Mouse (Mus musculus) lung, adult 2 months (tissue): Measurements from ENCODE around the gene Arhgap31.

Source experiments
- CTCF ChIP-seq: fragments of 200-500 bp; IDR thresholded peaks from 2 replicates; pipeline ENCODE4 v1.5.1; 2011; ENCODE audit warnings: mild to moderate bottlenecking, low read length, control low read depth; ENCODE audit not compliant: insufficient read depth
- POLR2A ChIP-seq: fragments of 200-500 bp; IDR thresholded peaks from 2 replicates; pipeline ENCODE4 v1.6.1; 2011; ENCODE audit warnings: low read depth, mild to moderate bottlenecking, control low read depth, low read length, borderline replicate concordance; ENCODE audit errors: extremely low read depth

- TF ChIP-seq CTCF (peak; percentile 20; the same call in 1 of the 2 replicates), POLR2A (0 out of 2 replicates have a peak, but pooled peaks have one; percentile 16)
Observed at GRCm38 (mm10) chr16:38729610-38730288, 16.7 kb upstream of the Arhgap31 start.
